Mouse (Mus musculus) ovary, adult 2 months (tissue): Measurements from ENCODE around the gene Tcirg1. TPM values are rescaled to one million over a fixed set of nuclear protein-coding genes. Genes with fewer than 3 reads are reported as not detected.

Experiments used
- polyA plus RNA-seq: library from polyadenylated mRNA; depleted of rRNA; stranded (reverse); fragments of >200 nt; gene quantifications from 2 replicates; pipeline ENCODE4 v1.2.3, GENCODE M21; 2012; rRNA removed

The Tcirg1 gene
- 201 and 237 TPM in 2 replicates for polyA plus RNA-seq

DNA sequence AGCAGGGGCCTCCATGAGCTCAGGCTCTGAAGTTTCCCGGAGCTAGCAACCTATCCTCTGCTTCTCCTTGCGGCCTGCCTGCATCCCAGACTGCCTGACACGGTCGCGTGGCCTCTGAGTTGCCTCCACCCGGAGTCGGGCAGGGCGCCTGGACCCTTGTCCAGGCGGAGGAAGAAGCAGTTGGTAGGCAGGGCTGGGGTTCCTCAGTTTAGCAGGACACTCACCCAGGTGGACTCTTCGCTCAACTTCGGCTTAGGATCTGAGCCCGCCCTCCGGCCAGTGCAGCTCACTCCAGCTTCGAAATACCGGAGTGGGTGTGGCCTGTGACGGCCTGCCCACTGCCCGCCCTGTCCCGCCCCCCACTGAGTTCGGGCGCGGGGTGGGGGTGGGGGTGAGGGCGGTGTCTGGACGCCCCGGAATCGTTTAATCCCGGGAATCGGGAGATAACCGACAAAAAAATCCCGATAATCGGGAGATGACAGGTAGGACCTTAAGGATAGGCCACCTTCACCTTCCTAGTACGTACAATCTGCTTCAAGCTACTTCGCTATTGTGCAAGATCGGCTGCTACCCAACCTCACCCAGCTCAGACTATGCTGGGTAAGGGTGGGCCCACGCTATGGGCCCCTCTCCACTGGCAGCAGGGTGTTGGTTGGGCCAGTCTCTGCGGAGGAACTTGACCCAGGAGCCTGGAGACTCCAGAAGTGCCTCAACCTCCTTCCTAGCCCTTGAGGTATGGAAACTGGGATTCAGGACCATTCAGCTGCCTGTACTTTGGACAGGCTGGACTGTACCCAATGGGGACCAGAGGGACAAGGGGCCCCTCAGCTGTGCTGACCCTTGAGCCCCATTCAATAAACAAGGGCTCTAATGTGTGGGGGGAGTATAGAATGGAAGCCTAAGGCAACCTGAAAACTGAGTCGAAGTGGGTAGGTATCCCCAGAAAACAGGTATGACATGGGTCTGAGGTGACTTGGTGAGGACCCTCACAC lies at the start of gene Tcirg1:
Tcirg1 (minus strand) TSS at position 339 of the 992 bp plus-strand sequence.

DNA sequence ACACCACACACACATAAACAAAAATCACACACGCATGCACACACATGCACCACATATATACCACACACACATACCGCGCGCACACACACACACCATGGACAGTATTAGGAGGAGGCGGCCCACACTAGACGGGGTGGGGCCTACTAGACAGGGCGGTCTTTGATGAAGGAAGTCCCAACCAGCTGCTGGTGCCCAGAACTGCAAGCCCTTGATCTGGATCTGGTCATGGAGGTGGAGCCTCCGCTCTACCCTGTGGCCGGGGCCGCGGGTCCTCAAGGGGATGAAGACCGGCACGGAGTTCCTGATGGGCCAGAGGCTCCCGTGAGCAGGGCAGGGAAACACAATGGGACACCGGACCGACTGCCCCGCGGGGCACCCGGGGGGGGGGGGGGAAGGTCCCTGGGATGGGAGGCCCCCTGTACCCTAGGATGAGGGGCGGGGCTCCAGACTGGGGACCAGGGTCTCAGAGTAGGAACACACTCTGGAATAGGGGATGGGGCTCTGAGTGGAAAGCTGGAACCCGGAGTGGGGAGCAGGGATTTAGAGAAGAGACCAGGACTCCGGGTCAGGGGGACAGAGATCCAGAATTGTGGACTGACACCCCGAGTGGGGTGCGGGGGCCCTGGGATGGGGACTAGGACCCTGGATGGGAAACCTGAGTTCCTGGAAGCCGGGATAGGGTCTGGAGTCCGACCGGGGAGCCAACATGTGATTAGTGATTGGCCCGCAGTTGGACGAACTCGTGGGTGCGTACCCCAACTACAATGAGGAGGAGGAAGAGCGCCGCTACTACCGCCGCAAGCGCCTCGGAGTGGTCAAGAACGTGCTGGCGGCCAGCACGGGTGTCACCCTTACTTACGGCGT lies 28.3 kb upstream of the Tcirg1 start, which contains the start of gene Unc93b1:
Unc93b1 (plus strand) TSS at position 155 of the 864 bp plus-strand sequence.

DNA sequence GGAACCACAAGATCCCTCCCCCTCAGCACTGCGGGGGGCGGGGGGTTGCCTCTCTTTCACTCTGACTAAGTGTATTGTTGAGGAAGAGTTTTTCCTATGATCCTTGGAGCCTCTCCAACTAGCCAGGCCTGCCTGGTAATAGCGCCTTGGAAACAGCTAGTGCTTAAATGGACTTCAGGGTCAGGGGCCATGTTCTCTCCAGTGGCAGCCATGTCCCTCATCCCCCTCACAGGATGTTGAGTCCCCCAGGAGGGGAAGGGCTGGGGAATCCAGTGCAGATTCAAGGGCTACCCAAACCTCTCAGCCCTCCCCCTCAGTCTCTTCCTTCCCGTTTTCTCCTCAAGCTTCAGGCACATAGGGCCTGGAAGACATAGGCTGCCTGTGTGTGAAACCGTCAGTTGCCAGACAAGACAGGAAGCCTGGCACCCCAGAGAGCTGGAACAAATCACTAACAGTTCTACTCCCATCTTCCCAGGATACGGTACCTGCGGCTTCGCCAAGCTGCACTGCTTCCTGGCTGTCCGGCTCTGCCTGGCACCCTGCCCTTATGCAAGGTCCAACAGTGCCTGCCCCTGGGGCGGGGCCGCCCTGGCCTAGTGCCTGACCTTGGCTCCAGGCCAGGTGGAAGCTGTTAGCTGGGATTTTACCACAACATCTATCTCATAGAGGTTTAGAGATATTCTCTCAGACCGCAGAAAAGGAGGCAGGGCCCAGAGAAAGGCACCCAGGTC lies 22.4 kb upstream of the Tcirg1 start, which contains the start of gene Aldh3b1:
Aldh3b1 (minus strand) TSS at position 598 of the 731 bp plus-strand sequence.

DNA sequence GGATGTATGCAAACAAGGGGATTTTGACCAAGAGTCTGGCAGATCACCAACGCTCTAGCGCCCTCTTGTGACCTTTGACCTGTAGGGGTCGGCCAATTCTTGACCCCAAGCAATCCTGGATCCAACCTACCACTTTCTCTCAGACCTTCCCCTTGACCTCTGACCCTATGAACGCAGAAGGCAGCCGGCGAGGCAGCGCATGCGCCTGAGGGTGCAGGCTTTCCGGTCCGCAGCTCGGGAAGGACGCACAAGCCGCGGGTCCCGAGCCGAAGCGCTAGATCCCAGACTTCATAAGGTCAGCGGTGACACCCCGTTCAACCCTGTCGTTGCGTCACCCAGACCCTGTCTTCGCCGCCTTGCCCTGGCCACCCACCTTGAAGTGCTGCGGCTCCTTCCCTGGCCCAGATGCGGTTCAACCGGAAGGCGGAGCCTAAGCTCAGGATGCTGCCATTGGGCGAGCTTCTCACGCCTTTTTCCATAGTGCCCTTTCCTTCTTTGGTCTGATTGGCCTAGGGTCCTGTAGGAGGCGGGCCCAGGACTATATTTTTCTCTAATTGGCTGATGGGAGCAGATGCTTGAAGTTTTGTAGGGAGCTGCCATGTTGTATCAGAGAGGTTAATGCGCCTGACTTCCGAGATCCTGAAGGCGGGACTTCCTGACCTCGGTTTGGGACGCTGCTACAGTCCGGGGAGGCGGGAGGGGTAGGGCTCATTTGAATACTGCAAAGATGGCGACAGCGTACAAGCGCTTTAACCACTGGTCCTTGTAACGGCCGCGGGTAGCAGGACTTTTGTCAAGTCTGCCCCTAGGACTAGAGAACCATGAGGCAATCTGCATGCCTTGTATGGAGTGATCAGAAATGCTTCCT lies 5.6 kb upstream of the Tcirg1 start, which contains the start of gene Ndufs8:
Ndufs8 (minus strand) TSS at position 438 of the 868 bp plus-strand sequence.

DNA sequence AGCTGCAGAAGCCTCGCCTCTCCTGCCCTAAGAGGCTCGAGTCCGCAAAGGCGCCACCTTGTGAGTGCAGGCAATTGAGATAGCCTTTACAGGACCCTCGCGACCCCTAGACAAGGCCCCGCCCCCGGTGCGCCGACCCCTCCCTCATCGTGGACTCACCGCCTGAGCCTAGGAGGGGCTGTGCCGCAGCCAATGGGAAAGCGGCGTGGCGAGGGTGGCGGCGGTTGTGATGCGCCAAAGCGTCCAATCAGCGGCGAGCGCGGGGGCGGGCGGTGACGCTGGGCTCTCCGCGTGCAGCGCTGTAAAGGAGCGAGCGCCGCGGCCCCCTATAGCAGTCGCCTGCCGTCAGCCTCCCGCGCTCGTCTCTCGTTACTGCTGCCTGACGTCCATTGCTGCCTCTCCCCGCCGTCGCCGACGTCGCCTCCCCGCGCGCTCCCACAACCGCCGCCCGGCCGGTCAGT lies 55.4 kb downstream of the Tcirg1 start, which contains the start of gene Chka:
Chka (plus strand) TSS at position 272 of the 461 bp plus-strand sequence.

Other genes with a start within 250 kb of the Tcirg1 start
- gene Lrp5, start 220.6 kb downstream of the Tcirg1 start, polyA plus RNA-seq, result 58.3 and 71.5 TPM in 2 replicates
- 109 and 131 TPM in 2 replicates for gene 1810055G02Rik, start 198.8 kb downstream of the Tcirg1 start, polyA plus RNA-seq
- gene Kmt5b, start 139.7 kb downstream of the Tcirg1 start, polyA plus RNA-seq, result 14.5 and 17.9 TPM in 2 replicates
- 104 and 134 TPM in 2 replicates for gene Chka, start 55.4 kb downstream of the Tcirg1 start, polyA plus RNA-seq
- gene Ndufs8, start 5.6 kb upstream of the Tcirg1 start, polyA plus RNA-seq, result 383 and 425 TPM in 2 replicates
- gene Aldh3b1, start 22.7 kb upstream of the Tcirg1 start, polyA plus RNA-seq, result 48.6 and 65.2 TPM in 2 replicates
- gene Unc93b1, start 28.1 kb upstream of the Tcirg1 start, polyA plus RNA-seq, result 181 and 196 TPM in 2 replicates
- gene Aldh3b3, start 51.5 kb upstream of the Tcirg1 start, polyA plus RNA-seq, result 0.06 and 0.22 TPM in 2 replicates
- gene Aldh3b2, start 65.2 kb upstream of the Tcirg1 start, polyA plus RNA-seq, result 1.8 and 2.1 TPM in 2 replicates
- gene Acy3, start 79.4 kb upstream of the Tcirg1 start, polyA plus RNA-seq, result 26.4 and 39.5 TPM in 2 replicates
- not detected in 2 replicates for gene Tbx10, start 85.6 kb upstream of the Tcirg1 start, polyA plus RNA-seq
- 21.4 and 31.4 TPM in 2 replicates for gene Nudt8, start 93.4 kb upstream of the Tcirg1 start, polyA plus RNA-seq
- gene Gm49405, start 93.5 kb upstream of the Tcirg1 start, polyA plus RNA-seq, result 2.0 and 3.0 TPM in 2 replicates
- 14.7 and 15.3 TPM in 2 replicates for gene Doc2g, start 96.2 kb upstream of the Tcirg1 start, polyA plus RNA-seq
- gene Ndufv1, start 105.7 kb upstream of the Tcirg1 start, polyA plus RNA-seq, result 114 and 130 TPM in 2 replicates
- gene Gstp1, start 130.9 kb upstream of the Tcirg1 start, polyA plus RNA-seq, result 602 and 633 TPM in 2 replicates
- gene Gstp2, start 138.9 kb upstream of the Tcirg1 start, polyA plus RNA-seq, result 19.2 and 19.7 TPM in 2 replicates
- gene Gstp3, start 152.4 kb upstream of the Tcirg1 start, polyA plus RNA-seq, result 0.62 and 1.6 TPM in 2 replicates
- not detected in 2 replicates for gene Cabp2, start 174.4 kb upstream of the Tcirg1 start, polyA plus RNA-seq
- gene Cdk2ap2, start 190.0 kb upstream of the Tcirg1 start, polyA plus RNA-seq, result 282 and 353 TPM in 2 replicates
- gene Pitpnm1, start 192.9 kb upstream of the Tcirg1 start, polyA plus RNA-seq, result 140 and 151 TPM in 2 replicates
- 123 and 142 TPM in 2 replicates for gene Aip, start 218.7 kb upstream of the Tcirg1 start, polyA plus RNA-seq
- gene Gpr152, start 232.7 kb upstream of the Tcirg1 start, polyA plus RNA-seq, result 0.10 and 0.18 TPM in 2 replicates
- 0.06 TPM in 1 of 2 replicates, not detected in the other for gene Cabp4, start 236.9 kb upstream of the Tcirg1 start, polyA plus RNA-seq
- 376 and 395 TPM in 2 replicates for gene Coro1b, start 241.5 kb upstream of the Tcirg1 start, polyA plus RNA-seq
- 32.6 and 49.4 TPM in 2 replicates for gene Ptprcap, start 246.5 kb upstream of the Tcirg1 start, polyA plus RNA-seq